Mouse (Mus musculus): ENCODE results near the gene Maneal.

GRCm38 (mm10) chr4:124825371-124825965 lies 36.5 kb downstream of the Maneal start:
- no peak for TF ChIP-seq CTCF (IDR thresholded peaks at IDR 0.05; ENCODE audit: extremely low read depth, insufficient read depth, low read length)
- no peak for TF ChIP-seq POLR2A (IDR thresholded peaks at IDR 0.05; ENCODE audit: extremely low read depth, insufficient read depth, low read length)

All from cortical plate, adult 2 months (tissue).